Mouse (Mus musculus) frontal cortex, postnatal 14 days (tissue): ENCODE measurements at regions not wholly inside any gene's neighbourhood (a gene's known extent, or its start where the extent isn't known, plus 50 kb on each side); places are given as distances from the start of the nearest gene placed in this dataset.

ENCODE experiments used
- DNase-seq, 2 experiments: peaks; one replicate each; pipeline ENCODE4 v3.0.0; 2022; ENCODE audit warnings: low spot score in 2 of 2

GRCm38 (mm10) chr17:52196811-52197210, 363.7 kb upstream of the Satb1 start:
- no peak for DNase-seq

GRCm38 (mm10) chr17:52195804-52196203, 362.7 kb upstream of the Satb1 start:
- no peak for DNase-seq

GRCm38 (mm10) chr17:52191064-52191682, 358.1 kb upstream of the Satb1 start:
- DNase-seq = no peak

- no peak for DNase-seq
Observed at GRCm38 (mm10) chr17:52182706-52183105, 349.6 kb upstream of the Satb1 start.

GRCm38 (mm10) chr17:52177996-52178395, 344.9 kb upstream of the Satb1 start:
- DNase-seq = no peak

GRCm38 (mm10) chr17:52168076-52168838, 335.2 kb upstream of the Satb1 start:
- no peak for DNase-seq

- DNase-seq = no peak
Observed at GRCm38 (mm10) chr17:52167658-52168057, 334.6 kb upstream of the Satb1 start.

GRCm38 (mm10) chr17:52165891-52166485, 332.9 kb upstream of the Satb1 start:
- no peak for DNase-seq

GRCm38 (mm10) chr17:52162559-52163397, 329.7 kb upstream of the Satb1 start:
- DNase-seq = no peak

- no peak for DNase-seq
Observed at GRCm38 (mm10) chr17:52150496-52150895, 317.4 kb upstream of the Satb1 start.

GRCm38 (mm10) chr17:52149834-52150233, 316.7 kb upstream of the Satb1 start:
- no peak for DNase-seq

- DNase-seq = no peak
Observed at GRCm38 (mm10) chr17:52149068-52149467, 316.0 kb upstream of the Satb1 start.

- no peak for DNase-seq
Observed at GRCm38 (mm10) chr17:52103891-52104290, 270.8 kb upstream of the Satb1 start.

- DNase-seq = no peak
Observed at GRCm38 (mm10) chr17:52085834-52086233, 252.7 kb upstream of the Satb1 start.

GRCm38 (mm10) chr17:52084455-52084854, 251.4 kb upstream of the Satb1 start:
- no peak for DNase-seq

GRCm38 (mm10) chr17:52079316-52079715, 246.2 kb upstream of the Satb1 start:
- DNase-seq = no peak

GRCm38 (mm10) chr17:52078496-52078895, 245.4 kb upstream of the Satb1 start:
- no peak for DNase-seq

GRCm38 (mm10) chr17:52077951-52078350, 244.9 kb upstream of the Satb1 start:
- DNase-seq = no peak

- no peak for DNase-seq
Observed at GRCm38 (mm10) chr17:52076746-52077145, 243.7 kb upstream of the Satb1 start.

- DNase-seq = no peak
Observed at GRCm38 (mm10) chr17:52067721-52068120, 234.6 kb upstream of the Satb1 start.

GRCm38 (mm10) chr17:52064618-52065017, 231.5 kb upstream of the Satb1 start:
- no peak for DNase-seq

GRCm38 (mm10) chr17:52063121-52063520, 230.0 kb upstream of the Satb1 start:
- no peak for DNase-seq
